Mouse (Mus musculus) gastrocnemius, postnatal 25 days (tissue): Measurements from ENCODE around the gene Cyp2e1. TPM values are rescaled to one million over a fixed set of nuclear protein-coding genes. Genes with fewer than 3 reads are reported as not detected.

ENCODE experiments used
- DNase-seq: peaks from one replicate; pipeline ENCODE4 v3.0.0; 2022
- total RNA-seq, 2 experiments: library from RNA; stranded (reverse); gene quantifications; 1 replicate in 1 of 2; 2 replicates in 1 of 2; pipeline ENCODE4 v1.2.3; 2021

Gene Cyp2e1
- total RNA-seq, 2 experiments from 2014 or later: 0.92 to 35.9 TPM

DNA sequence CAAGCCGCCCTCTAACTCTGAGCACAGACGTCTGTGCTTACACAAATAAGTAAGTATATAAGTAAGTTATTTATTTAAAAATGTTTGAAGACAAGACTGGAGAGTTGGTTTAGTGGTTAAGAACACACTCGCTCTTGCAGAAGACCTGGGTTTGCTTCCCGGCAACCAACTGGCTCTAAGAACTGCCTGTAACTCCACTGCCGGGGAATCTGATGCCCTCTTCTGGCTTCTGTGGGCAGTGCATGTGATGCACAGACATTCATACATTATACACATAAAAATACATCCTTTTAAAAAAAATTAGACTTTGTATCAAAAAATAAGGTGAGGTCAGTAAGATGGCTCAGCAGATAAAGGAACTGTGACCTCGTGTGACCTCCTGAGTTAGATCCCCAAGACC is 47.0 kb downstream of the Cyp2e1 start:
- no peak for DNase-seq

DNA sequence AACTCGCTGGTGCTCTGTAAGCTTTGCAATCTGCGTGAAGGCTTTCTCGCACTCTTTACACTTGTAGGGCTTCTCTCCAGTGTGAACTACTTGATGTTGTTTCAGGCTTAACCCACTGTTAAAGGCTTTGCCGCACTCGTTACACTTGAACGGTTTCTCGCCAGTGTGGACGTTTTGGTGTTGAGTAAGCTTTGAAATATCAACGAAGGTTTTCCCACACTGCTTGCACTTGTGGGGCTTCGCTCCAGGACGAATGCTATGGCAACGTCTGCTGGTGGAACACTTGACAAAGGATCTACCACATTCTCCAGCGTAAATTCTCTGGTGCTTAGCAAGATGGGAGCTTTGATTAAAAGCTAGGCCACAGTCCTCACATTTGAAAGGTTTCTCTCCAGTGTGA is 48.2 kb downstream of the Cyp2e1 start:
- DNase-seq: no peak

DNA sequence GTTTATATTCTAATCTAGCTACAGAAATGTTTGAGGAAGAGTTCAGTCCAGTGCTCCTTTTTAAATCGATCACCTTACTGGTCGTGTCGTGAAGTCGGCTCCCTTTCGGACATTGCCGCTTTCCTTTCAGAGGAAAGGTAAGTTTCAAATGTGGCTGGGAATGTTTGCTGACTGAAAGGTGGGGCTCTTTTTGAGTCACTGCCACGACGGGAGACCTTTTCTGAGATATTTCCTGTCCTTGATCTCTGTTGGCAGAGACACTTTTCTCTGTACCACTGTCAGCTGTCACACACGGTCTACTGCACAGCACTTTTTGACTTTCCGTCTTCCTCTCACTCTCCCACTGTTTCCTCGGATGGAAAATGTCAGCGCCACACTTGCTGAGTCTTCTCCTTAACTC is 49.3 kb downstream of the Cyp2e1 start:
- DNase-seq: no peak

DNA sequence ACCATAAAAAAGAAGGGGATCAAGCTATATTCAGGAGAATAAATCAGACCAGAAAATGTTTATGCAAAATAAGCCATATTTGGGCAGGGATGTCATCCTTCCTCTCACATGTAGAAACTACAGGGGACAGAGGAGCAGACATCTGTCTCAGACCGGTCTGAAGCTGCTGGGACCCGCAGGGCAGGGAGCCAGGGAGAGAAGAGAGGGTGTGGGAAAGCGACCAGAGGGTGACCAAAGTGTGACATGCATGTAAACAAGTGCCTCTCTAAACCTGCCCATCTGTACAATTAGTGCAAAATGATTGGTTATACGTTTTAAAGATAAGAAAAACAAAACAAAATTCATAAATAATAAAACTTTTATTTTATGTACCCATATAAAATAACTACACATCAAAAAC is 56.6 kb downstream of the Cyp2e1 start:
- DNase-seq: no peak

DNA sequence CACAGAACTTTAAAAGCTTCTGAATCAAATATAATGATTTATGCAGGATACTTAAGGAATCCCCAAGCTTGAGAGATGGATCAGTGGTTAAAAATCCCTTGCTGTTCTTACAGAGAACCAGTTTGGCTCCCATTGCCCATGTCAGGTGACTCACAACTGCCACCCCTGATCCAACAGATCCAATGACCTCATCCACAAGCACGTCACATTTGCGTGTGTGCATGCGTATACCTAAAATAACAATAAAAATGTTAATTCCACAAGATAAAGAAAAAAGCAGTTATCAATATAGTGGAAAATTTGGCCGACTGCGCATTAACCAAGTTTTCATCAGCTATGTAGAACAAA is 57.7 kb downstream of the Cyp2e1 start:
- no peak for DNase-seq

DNA sequence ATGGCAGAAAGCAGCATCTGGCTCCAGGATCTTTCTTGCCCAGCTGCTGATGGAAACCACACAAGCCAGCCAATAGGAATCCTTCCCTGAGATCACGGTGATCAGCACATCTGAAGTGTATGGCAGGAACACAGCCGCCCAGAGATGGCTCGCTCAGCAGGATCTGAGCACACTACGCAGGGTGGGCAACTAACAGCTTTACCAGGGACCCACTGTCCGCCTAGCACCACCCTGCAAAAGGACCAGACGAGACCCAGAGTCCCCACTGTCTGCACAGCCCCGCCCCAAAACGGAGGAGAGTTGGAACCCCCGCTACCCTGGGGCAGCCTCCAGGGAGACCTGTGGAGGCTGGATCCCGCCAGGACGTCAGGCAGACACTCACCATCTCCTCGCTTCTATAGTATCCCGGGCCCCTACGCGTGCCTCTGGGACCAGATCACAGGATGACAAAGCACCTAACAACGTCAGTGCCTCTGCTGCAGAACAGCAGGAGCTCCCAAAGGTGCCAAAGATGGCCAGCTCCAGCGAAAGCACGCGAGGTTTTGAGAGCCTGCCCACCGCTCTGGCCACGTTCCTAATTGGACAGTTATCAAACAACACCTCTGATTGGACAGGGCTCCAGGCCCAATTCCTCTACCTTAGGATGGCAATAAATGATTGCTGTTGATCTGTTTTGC is 58.3 kb downstream of the Cyp2e1 start, which contains the start of gene Zfp941:
Gene Zfp941 (minus strand): TSS at position 526 of the 677 bp plus-strand sequence.
- no peak for DNase-seq

DNA sequence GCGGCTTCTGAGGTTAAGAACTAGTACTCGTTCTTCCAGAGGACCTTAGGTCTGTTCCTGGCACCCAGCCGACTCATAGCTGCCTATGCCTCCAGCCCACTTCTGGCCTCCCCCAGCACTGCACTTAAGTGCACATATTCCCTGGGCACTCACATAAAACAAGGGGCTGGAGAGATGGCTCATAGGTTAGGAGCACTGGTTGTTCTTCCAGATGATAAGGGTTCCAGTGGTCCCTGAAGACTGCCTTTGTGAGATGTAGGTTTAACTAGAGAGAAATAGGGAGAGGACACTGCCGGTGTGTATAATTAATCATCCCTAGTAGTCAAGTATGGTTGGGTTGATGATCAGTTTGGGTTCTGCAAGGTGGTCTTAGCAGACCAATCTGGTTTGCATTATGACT is 59.2 kb downstream of the Cyp2e1 start:
- no peak for DNase-seq

Other genes with a start within 250 kb of the Cyp2e1 start
- not detected for gene Olfr538, start 195.9 kb upstream of the Cyp2e1 start, total RNA-seq
- gene Olfr46, start 162.5 kb upstream of the Cyp2e1 start, total RNA-seq: not detected
- not detected for gene Olfr61, start 134.8 kb upstream of the Cyp2e1 start, total RNA-seq
- not detected for gene Olfr53, start 117.3 kb upstream of the Cyp2e1 start, total RNA-seq
- gene Olfr539, start 103.8 kb upstream of the Cyp2e1 start, total RNA-seq: not detected
- not detected for gene Olfr45, start 81.8 kb upstream of the Cyp2e1 start, total RNA-seq
- gene Olfr541, start 66.5 kb upstream of the Cyp2e1 start, total RNA-seq: not detected
- not detected for gene Syce1, start 24.1 kb downstream of the Cyp2e1 start, total RNA-seq
- not detected for gene Zfp941, start 58.4 kb downstream of the Cyp2e1 start, total RNA-seq
- not detected for gene Urah, start 71.3 kb downstream of the Cyp2e1 start, total RNA-seq
- not detected for gene Scgb1c1, start 81.8 kb downstream of the Cyp2e1 start, total RNA-seq
- not detected for gene Odf3, start 84.1 kb downstream of the Cyp2e1 start, total RNA-seq
- not detected for gene Gm45785, start 92.6 kb downstream of the Cyp2e1 start, total RNA-seq
- 10 to 100 TPM; 13.5 to 14.0 TPM for gene Ric8a, start 93.2 kb downstream of the Cyp2e1 start, total RNA-seq
- gene Bet1l, start 93.8 kb downstream of the Cyp2e1 start, total RNA-seq: 10 to 100 TPM in 1 of 2 experiments, 1 to 10 TPM in 1; 7.7 to 10.6 TPM
- gene Psmd13, start 118.2 kb downstream of the Cyp2e1 start, total RNA-seq: 10 to 100 TPM; 79.5 to 88.7 TPM
- gene Sirt3, start 118.6 kb downstream of the Cyp2e1 start, total RNA-seq: 10 to 100 TPM; 25.4 to 26.6 TPM
- 1,000 to 10,000 TPM; 1,696 to 1,975 TPM for gene Cox8b, start 136.7 kb downstream of the Cyp2e1 start, total RNA-seq
- not detected for gene Nlrp6, start 157.2 kb downstream of the Cyp2e1 start, total RNA-seq
- gene Pgghg, start 177.7 kb downstream of the Cyp2e1 start, total RNA-seq: 1 to 10 TPM; 4.3 to 4.6 TPM
- under 1 TPM in 1 of 2 experiments, not detected in 1; 0.64 TPM for gene Ifitm5, start 186.6 kb downstream of the Cyp2e1 start, total RNA-seq
- gene Gm45717, start 192.2 kb downstream of the Cyp2e1 start, total RNA-seq: not detected
- gene Ifitm2, start 192.2 kb downstream of the Cyp2e1 start, total RNA-seq: 10 to 100 TPM; 54.0 to 75.5 TPM
- gene Ifitm1, start 203.5 kb downstream of the Cyp2e1 start, total RNA-seq: under 1 TPM; 0.43 to 0.54 TPM
- 10 to 100 TPM; 34.4 to 52.1 TPM for gene Ifitm3, start 247.0 kb downstream of the Cyp2e1 start, total RNA-seq